Mouse (Mus musculus): ENCODE measurements at regions not wholly inside any gene's neighbourhood (a gene's known extent, or its start where the extent isn't known, plus 50 kb on each side); places are given as distances from the start of the nearest gene placed in this dataset.

GRCm38 (mm10) chr2:56909096-56909865 lies 214.5 kb downstream of the Nr4a2 start:
- TF ChIP-seq CTCF (IDR thresholded peaks at IDR 0.05; ENCODE audit: low read depth, low read length) (no peak), POLR2A (IDR thresholded peaks at IDR 0.05; ENCODE audit: extremely low read depth, insufficient read depth, low read length) (no peak)
